Mouse (Mus musculus): ENCODE data around the gene Arap2. TPM values are rescaled to one million over a fixed set of nuclear protein-coding genes. Genes with fewer than 3 reads are reported as not detected.
A peak's percentile ranks its signal among the peaks of the same experiment; 100 is the strongest.

The Arap2 gene
- polyA plus RNA-seq, 2 experiments = 1.1 to 1.7 TPM

DNA sequence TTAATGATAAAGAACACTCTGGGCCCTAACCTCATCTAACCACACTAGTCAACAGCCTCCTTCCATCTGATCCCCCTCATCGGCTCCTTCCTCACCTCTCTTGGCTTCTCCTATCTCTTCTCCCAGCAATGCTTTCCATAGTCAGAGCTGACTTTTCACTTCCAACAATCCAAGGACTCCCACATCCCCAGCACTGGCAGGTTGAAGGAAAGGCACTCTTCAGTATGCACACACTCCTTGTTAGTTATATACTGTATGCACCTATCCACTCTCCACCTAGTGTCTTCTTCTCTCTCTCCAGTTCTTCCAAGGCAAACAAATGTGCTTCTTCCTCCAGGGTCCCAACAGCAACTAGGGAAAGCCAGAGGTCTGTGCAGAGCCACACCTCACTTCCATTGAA is 50.0 kb downstream of the Arap2 start:
- no peak overlapping the region for H3K27ac ChIP-seq
- DNase-seq (ENCODE audit: low read depth in 3 of 3, low spot score in 3 of 3) = no peak

GRCm38 (mm10) chr5:62715436-62715835 is 50.5 kb downstream of the Arap2 start:
- Histone ChIP-seq H3K4me3 (ENCODE audit: insufficient read depth in 1 of 2, low read depth in 2 of 2, low read length in 2 of 2) (no peak overlapping the region), H3K27me3 (ENCODE audit: control insufficient read depth, insufficient read depth, low read length) (no peaks in the 10 kb centered on the region), H3K36me3 (replicated peaks; ENCODE audit: control insufficient read depth, insufficient read depth, low read depth) (no peaks in the 10 kb centered on the region), H3K4me2 (ENCODE audit: low read depth) (no peak overlapping the region), H3K27ac (no peak overlapping the region), H3K4me1 (replicated peaks; ENCODE audit: control insufficient read depth in 2 of 2, insufficient read depth in 2 of 2, low read length in 1 of 2) (no peaks in the 10 kb centered on the region; a peak in 1 of 4 replicates), H3K9me3 (ENCODE audit: control insufficient read depth, low read length) (no peaks in the 10 kb centered on the region), H3K9ac (replicated peaks) (no peak overlapping the region)
- ATAC-seq (ENCODE audit: insufficient read depth) = no peak
- DNase-seq (ENCODE audit: low read depth in 3 of 3, low spot score in 3 of 3) = no peak
- TF ChIP-seq EP300 (IDR thresholded peaks at IDR 0.05; ENCODE audit: low read depth) (no peak), CTCF (IDR thresholded peaks at IDR 0.05; ENCODE audit: low read depth) (no peak)
- WGBS (ENCODE audit: insufficient replicate concordance) = 8% methylated on average over 4 of the region's 4 CpGs

More for the DNA sequence above, 50.0 kb downstream of the Arap2 start:
- no peak overlapping the region for H3K9ac ChIP-seq (replicated peaks)
- no peak for ATAC-seq (ENCODE audit: insufficient read depth)
- no peaks in the 10 kb centered on the region for H3K27me3 ChIP-seq (ENCODE audit: control insufficient read depth, insufficient read depth, low read length)
- no peaks in the 10 kb centered on the region for H3K36me3 ChIP-seq (replicated peaks; ENCODE audit: control insufficient read depth, insufficient read depth, low read depth)
- TF ChIP-seq EP300 (IDR thresholded peaks at IDR 0.05; ENCODE audit: low read depth) (no peak), CTCF (IDR thresholded peaks at IDR 0.05; ENCODE audit: low read depth) (no peak)
- WGBS (ENCODE audit: insufficient replicate concordance) = 32% methylated on average over 1 of the region's 1 CpGs
- H3K4me1 ChIP-seq (replicated peaks; ENCODE audit: control insufficient read depth in 2 of 2, insufficient read depth in 2 of 2, low read length in 1 of 2) = no peaks in the 10 kb centered on the region; a peak in 1 of 4 replicates
- no peaks in the 10 kb centered on the region for H3K9me3 ChIP-seq (ENCODE audit: control insufficient read depth, low read length)
- H3K4me2 ChIP-seq (ENCODE audit: low read depth) = no peak overlapping the region
- no peak overlapping the region for H3K4me3 ChIP-seq (ENCODE audit: insufficient read depth in 1 of 2, low read depth in 2 of 2, low read length in 2 of 2)

DNA sequence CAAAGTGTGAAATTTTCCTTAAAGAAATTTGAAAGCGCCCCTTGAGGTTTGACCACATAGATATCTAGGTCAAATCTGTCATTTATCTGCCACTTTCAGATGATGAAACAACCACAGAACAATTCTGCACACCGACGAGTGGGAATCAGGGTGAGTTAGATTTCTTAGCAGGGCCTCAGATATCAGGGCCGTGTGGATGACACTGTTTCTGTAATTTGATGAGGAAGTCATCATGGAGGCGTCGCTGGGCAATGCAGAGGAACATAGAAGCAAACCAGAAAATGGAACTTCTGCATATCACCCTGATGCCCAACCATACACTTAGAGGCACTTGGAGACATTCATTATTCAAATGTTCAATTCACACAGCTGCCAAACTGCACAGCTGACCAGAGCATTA is 55.0 kb downstream of the Arap2 start:
- Histone ChIP-seq H3K9ac (replicated peaks) (no peak overlapping the region), H3K9me3 (ENCODE audit: control insufficient read depth, low read length) (no peaks in the 10 kb centered on the region), H3K36me3 (replicated peaks; ENCODE audit: control insufficient read depth, insufficient read depth, low read depth) (no peaks in the 10 kb centered on the region), H3K27ac (no peak overlapping the region), H3K4me2 (ENCODE audit: low read depth) (no peak overlapping the region), H3K27me3 (ENCODE audit: control insufficient read depth, insufficient read depth, low read length) (no peaks in the 10 kb centered on the region), H3K4me1 (replicated peaks; ENCODE audit: control insufficient read depth in 2 of 2, insufficient read depth in 2 of 2, low read length in 1 of 2) (no peaks in the 10 kb centered on the region; a peak in 1 of 4 replicates), H3K4me3 (ENCODE audit: insufficient read depth in 1 of 2, low read depth in 2 of 2, low read length in 2 of 2) (no peak overlapping the region)
- DNase-seq (ENCODE audit: low read depth in 3 of 3, low spot score in 3 of 3) = no peak
- 12% methylated on average over 6 of the region's 6 CpGs for WGBS (ENCODE audit: insufficient replicate concordance)
- ATAC-seq (ENCODE audit: insufficient read depth) = no peak
- no peak for TF ChIP-seq EP300 (IDR thresholded peaks at IDR 0.05; ENCODE audit: low read depth)
- no peak for TF ChIP-seq CTCF (IDR thresholded peaks at IDR 0.05; ENCODE audit: low read depth)

GRCm38 (mm10) chr5:62706900-62707299 is 59.1 kb downstream of the Arap2 start:
- ATAC-seq (ENCODE audit: insufficient read depth) (no peak), DNase-seq (ENCODE audit: low read depth in 3 of 3, low spot score in 3 of 3) (no peak)
- no peak overlapping the region for H3K4me3 ChIP-seq (ENCODE audit: insufficient read depth in 1 of 2, low read depth in 2 of 2, low read length in 2 of 2)
- H3K4me1 ChIP-seq (replicated peaks; ENCODE audit: control insufficient read depth in 2 of 2, insufficient read depth in 2 of 2, low read length in 1 of 2) = no peaks in the 10 kb centered on the region
- H3K9ac ChIP-seq (replicated peaks) = no peak overlapping the region
- H3K9me3 ChIP-seq (ENCODE audit: control insufficient read depth, low read length) = no peaks in the 10 kb centered on the region
- 57% methylated on average over 7 of the region's 7 CpGs for WGBS (ENCODE audit: insufficient replicate concordance)
- no peaks in the 10 kb centered on the region for H3K36me3 ChIP-seq (replicated peaks; ENCODE audit: control insufficient read depth, insufficient read depth, low read depth)
- no peaks in the 10 kb centered on the region for H3K27me3 ChIP-seq (ENCODE audit: control insufficient read depth, insufficient read depth, low read length)
- TF ChIP-seq EP300 (IDR thresholded peaks at IDR 0.05; ENCODE audit: low read depth) (no peak), CTCF (IDR thresholded peaks at IDR 0.05; ENCODE audit: low read depth) (peak; percentile 27; the same call in 1 of the 2 replicates)
- no peak overlapping the region for H3K4me2 ChIP-seq (ENCODE audit: low read depth)
- H3K27ac ChIP-seq = no peak overlapping the region

GRCm38 (mm10) chr5:62689965-62690364 is 76.0 kb downstream of the Arap2 start:
- Histone ChIP-seq H3K9ac (replicated peaks) (no peak overlapping the region), H3K4me2 (ENCODE audit: low read depth) (no peak overlapping the region), H3K27me3 (ENCODE audit: control insufficient read depth, insufficient read depth, low read length) (no peaks in the 10 kb centered on the region), H3K9me3 (ENCODE audit: control insufficient read depth, low read length) (no peaks in the 10 kb centered on the region), H3K4me3 (ENCODE audit: insufficient read depth in 1 of 2, low read depth in 2 of 2, low read length in 2 of 2) (no peak overlapping the region), H3K4me1 (replicated peaks; ENCODE audit: control insufficient read depth in 2 of 2, insufficient read depth in 2 of 2, low read length in 1 of 2) (no peaks in the 10 kb centered on the region), H3K27ac (no peak overlapping the region), H3K36me3 (replicated peaks; ENCODE audit: control insufficient read depth, insufficient read depth, low read depth) (no peaks in the 10 kb centered on the region)
- DNase-seq (ENCODE audit: low read depth in 3 of 3, low spot score in 3 of 3) (no peak), ATAC-seq (ENCODE audit: insufficient read depth) (no peak)
- 58% methylated on average over 4 of the region's 4 CpGs for WGBS (ENCODE audit: insufficient replicate concordance)
- TF ChIP-seq CTCF (IDR thresholded peaks at IDR 0.05; ENCODE audit: low read depth) (no peak), EP300 (IDR thresholded peaks at IDR 0.05; ENCODE audit: low read depth) (no peak)
